Mouse (Mus musculus) stomach, embryonic 14.5 days (tissue): ENCODE data around the gene Wscd2. TPM values are rescaled to one million over a fixed set of nuclear protein-coding genes. Genes with fewer than 3 reads are reported as not detected.
A peak's percentile ranks its signal among the peaks of the same experiment; 100 is the strongest.

Source experiments
- ATAC-seq: fragments of 200-750 bp; cut with Nextera tagmentation; 2 replicates; pipeline ENCODE4 v1.8.0; 2017; ENCODE audit warnings: low read depth, moderate TSS enrichment; ENCODE audit not compliant: insufficient number of reproducible peaks, insufficient read depth, low FRiP score
- H3K27ac ChIP-seq: fragments of 300-500 bp; sonication (generic); 2 replicates; pipeline ENCODE4 v1.5.1; 2014; ENCODE audit warnings: mild to moderate bottlenecking, low read length, moderate library complexity, mixed read lengths
- H3K27me3 ChIP-seq: fragments of 300-500 bp; sonication (generic); 2 replicates; pipeline ENCODE4 v1.6.1; 2014; ENCODE audit warnings: low read length, control low read depth, mixed read lengths; ENCODE audit not compliant: control insufficient read depth, insufficient read depth
- H3K36me3 ChIP-seq: fragments of 300-500 bp; sonication (generic); 2 replicates; pipeline ENCODE4 v1.6.1; 2014; ENCODE audit warnings: mild to moderate bottlenecking, control low read depth, low read length, moderate library complexity, mixed read lengths; ENCODE audit not compliant: control insufficient read depth, insufficient read depth
- H3K4me1 ChIP-seq: fragments of 300-500 bp; sonication (generic); 2 replicates; pipeline ENCODE4 v1.6.1; 2014; ENCODE audit warnings: low read length, control low read depth, mixed read lengths; ENCODE audit not compliant: control insufficient read depth, insufficient read depth
- H3K4me2 ChIP-seq: fragments of 300-500 bp; sonication (generic); replicated peaks from 2 replicates; pipeline ENCODE4 v1.6.1; 2014; ENCODE audit warnings: low read depth, low read length, control low read depth
- H3K4me3 ChIP-seq: fragments of 300-500 bp; sonication (generic); 2 replicates; pipeline ENCODE4 v1.5.1; 2014; ENCODE audit warnings: low read depth, low read length, control low read depth
- H3K9ac ChIP-seq: fragments of 300-500 bp; sonication (generic); replicated peaks from 2 replicates; pipeline ENCODE4 v1.6.1; 2014; ENCODE audit warnings: low read depth, mild to moderate bottlenecking, control low read depth, low read length, moderate library complexity, mixed read lengths
- H3K9me3 ChIP-seq: fragments of 300-500 bp; sonication (generic); 2 replicates; pipeline ENCODE4 v1.6.1; 2016; ENCODE audit warnings: low read depth, low read length, control low read depth; ENCODE audit not compliant: control insufficient read depth
- WGBS: fragments of 180-500 bp; shearing (Covaris S2); extraction: QIAGEN DNeasy Blood & Tissue Kit; methylation state at CpG from one replicate; pipeline ENCODE4 v1.1.7; 2014; 5-methylcytosine and 5-hydroxymethylcytosine counted together
- polyA plus RNA-seq: library from polyadenylated mRNA; unstranded; fragments of >200 nt; fragmentation: Nextera tagmentation; extraction: Ambion mirVana; gene quantifications from 2 replicates; pipeline ENCODE4 v1.2.1, GENCODE M21; 2014

The Wscd2 gene
- polyA plus RNA-seq = 6.2 and 6.6 TPM in 2 replicates

- ATAC-seq = no peak
- Histone ChIP-seq H3K27ac (peak within 1 kb of the TSS; percentile 21; the same call in 1 of the 2 replicates), H3K9ac (peak within 1 kb of the TSS; percentile 46), H3K36me3 (no peaks in the 10 kb centered on the region), H3K4me3 (peak within 1 kb of the TSS; percentile 48), H3K27me3 (0 out of 2 replicates have a peak, but pooled peaks cover 7% of the 10 kb centered on the region), H3K9me3 (no peaks in the 10 kb centered on the region), H3K4me2 (peak within 1 kb of the TSS; percentile 86), H3K4me1 (0 out of 2 replicates have a peak, but pooled peaks cover 3% of the 10 kb centered on the region)
- 59% methylated on average over 6 of the region's 6 CpGs for WGBS
Measured at GRCm38 (mm10) chr5:113490033-113490432, at the start of gene Wscd2. Gene Wscd2, plus strand, starts transcription at chr5:113490333.

GRCm38 (mm10) chr5:113442180-113442579 lies 48.0 kb upstream of the Wscd2 start:
- no peaks in the 10 kb centered on the region for H3K27me3 ChIP-seq
- H3K4me3 ChIP-seq = no peak overlapping the region
- H3K9ac ChIP-seq = no peak overlapping the region
- no peak for ATAC-seq
- 69% methylated on average over 3 of the region's 3 CpGs for WGBS
- no peak overlapping the region for H3K4me2 ChIP-seq
- H3K27ac ChIP-seq = no peak overlapping the region
- H3K4me1 ChIP-seq = no peaks in the 10 kb centered on the region
- no peaks in the 10 kb centered on the region for H3K9me3 ChIP-seq
- no peaks in the 10 kb centered on the region for H3K36me3 ChIP-seq

- Histone ChIP-seq H3K27me3 (no peaks in the 10 kb centered on the region), H3K4me1 (no peaks in the 10 kb centered on the region), H3K4me3 (no peak overlapping the region), H3K36me3 (no peaks in the 10 kb centered on the region), H3K9me3 (no peaks in the 10 kb centered on the region), H3K4me2 (no peak overlapping the region), H3K27ac (no peak overlapping the region), H3K9ac (no peak overlapping the region)
- 43% methylated on average over 9 of the region's 9 CpGs for WGBS
- ATAC-seq = no peak
Measured at GRCm38 (mm10) chr5:113448023-113448734, 42.0 kb upstream of the Wscd2 start.

GRCm38 (mm10) chr5:113449336-113449735 lies 40.8 kb upstream of the Wscd2 start:
- H3K9ac ChIP-seq = no peak overlapping the region
- H3K4me3 ChIP-seq = no peak overlapping the region
- H3K36me3 ChIP-seq = no peaks in the 10 kb centered on the region
- no peaks in the 10 kb centered on the region for H3K4me1 ChIP-seq
- H3K9me3 ChIP-seq = no peaks in the 10 kb centered on the region
- no peak overlapping the region for H3K27ac ChIP-seq
- 79% methylated on average over 3 of the region's 3 CpGs for WGBS
- H3K27me3 ChIP-seq = no peaks in the 10 kb centered on the region
- ATAC-seq = no peak
- no peak overlapping the region for H3K4me2 ChIP-seq

GRCm38 (mm10) chr5:113452691-113453090 lies 37.4 kb upstream of the Wscd2 start:
- H3K4me2 ChIP-seq = no peak overlapping the region
- WGBS = 19% methylated on average over 1 of the region's 1 CpGs

GRCm38 (mm10) chr5:113453356-113453755 lies 36.8 kb upstream of the Wscd2 start:
- H3K9ac ChIP-seq = no peak overlapping the region
- WGBS = 6% methylated on average over 4 of the region's 4 CpGs
- ATAC-seq = no peak

More at GRCm38 (mm10) chr5:113452691-113453090, 37.4 kb upstream of the Wscd2 start:
- H3K4me1 ChIP-seq = no peaks in the 10 kb centered on the region
- H3K27me3 ChIP-seq = no peaks in the 10 kb centered on the region
- no peak overlapping the region for H3K27ac ChIP-seq
- no peak overlapping the region for H3K4me3 ChIP-seq
- H3K36me3 ChIP-seq = no peaks in the 10 kb centered on the region
- H3K9ac ChIP-seq = no peak overlapping the region
- no peaks in the 10 kb centered on the region for H3K9me3 ChIP-seq
- no peak for ATAC-seq

GRCm38 (mm10) chr5:113456020-113456419 lies 34.1 kb upstream of the Wscd2 start:
- Histone ChIP-seq H3K4me3 (no peak overlapping the region), H3K4me1 (no peaks in the 10 kb centered on the region), H3K27me3 (0 out of 2 replicates have a peak, but pooled peaks cover 3% of the 10 kb centered on the region), H3K9ac (no peak overlapping the region), H3K36me3 (no peaks in the 10 kb centered on the region), H3K9me3 (no peaks in the 10 kb centered on the region), H3K27ac (no peak overlapping the region), H3K4me2 (no peak overlapping the region)
- ATAC-seq = no peak
- 86% methylated on average over 10 of the region's 10 CpGs for WGBS

More at GRCm38 (mm10) chr5:113453356-113453755, 36.8 kb upstream of the Wscd2 start:
- H3K36me3 ChIP-seq = no peaks in the 10 kb centered on the region
- no peaks in the 10 kb centered on the region for H3K9me3 ChIP-seq
- no peak overlapping the region for H3K27ac ChIP-seq
- no peak overlapping the region for H3K4me2 ChIP-seq
- no peaks in the 10 kb centered on the region for H3K27me3 ChIP-seq
- no peaks in the 10 kb centered on the region for H3K4me1 ChIP-seq
- no peak overlapping the region for H3K4me3 ChIP-seq

- Histone ChIP-seq H3K9me3 (no peaks in the 10 kb centered on the region), H3K4me1 (0 out of 2 replicates have a peak, but pooled peaks cover 3% of the 10 kb centered on the region), H3K9ac (no peak overlapping the region), H3K27me3 (0 out of 2 replicates have a peak, but pooled peaks cover 6% of the 10 kb centered on the region), H3K4me2 (no peak overlapping the region), H3K27ac (no peak overlapping the region), H3K36me3 (no peaks in the 10 kb centered on the region), H3K4me3 (no peak overlapping the region)
- ATAC-seq = no peak
- 83% methylated on average over 4 of the region's 4 CpGs for WGBS
Measured at GRCm38 (mm10) chr5:113456756-113457155, 33.4 kb upstream of the Wscd2 start.
